Mouse (Mus musculus) left cerebral cortex, adult 18-20 months (tissue): ENCODE measurements around the gene 3110082I17Rik. TPM values are rescaled to one million over a fixed set of nuclear protein-coding genes. Genes with fewer than 3 reads are reported as not detected.

ENCODE experiments used
- DNase-seq, 2 experiments: peaks; one replicate each; pipeline ENCODE4 v3.0.0; 2021 to 2022; ENCODE audit warnings: low spot score in 2 of 2, mixed read lengths in 1 of 2
- total RNA-seq, 2 experiments: library from RNA; stranded (reverse); gene quantifications; 2 replicates each; pipeline ENCODE4 v1.2.3; 2021

The 3110082I17Rik gene
- total RNA-seq, 2 experiments from 2014 or later: 14.1 to 14.6 TPM

GRCm38 (mm10) chr5:139455166-139455565 lies 5.2 kb downstream of the 3110082I17Rik start:
- DNase-seq: peak; percentile 48 to 68

- no peak for DNase-seq
These were observed 7.3 kb downstream of the 3110082I17Rik start for GRCm38 (mm10) chr5:139453031-139453430.

GRCm38 (mm10) chr5:139449926-139450325 lies 10.4 kb downstream of the 3110082I17Rik start:
- no peak for DNase-seq

- no peak for DNase-seq
These were observed 11.1 kb downstream of the 3110082I17Rik start for GRCm38 (mm10) chr5:139449161-139449791.

GRCm38 (mm10) chr5:139448025-139448424 lies 12.3 kb downstream of the 3110082I17Rik start:
- peak; percentile 44 to 71 for DNase-seq

- DNase-seq: no peak
These were observed 15.1 kb downstream of the 3110082I17Rik start for GRCm38 (mm10) chr5:139445258-139445657.

- no peak for DNase-seq
These were observed 17.4 kb downstream of the 3110082I17Rik start for GRCm38 (mm10) chr5:139442962-139443361.

- no peak for DNase-seq
These were observed 17.9 kb downstream of the 3110082I17Rik start for GRCm38 (mm10) chr5:139442428-139442827.

GRCm38 (mm10) chr5:139441726-139442018 lies 18.7 kb downstream of the 3110082I17Rik start:
- DNase-seq: no peak

GRCm38 (mm10) chr5:139440926-139441725 lies 19.2 kb downstream of the 3110082I17Rik start:
- no peak for DNase-seq

- DNase-seq: no peak
These were observed 19.9 kb downstream of the 3110082I17Rik start for GRCm38 (mm10) chr5:139440451-139440850.

GRCm38 (mm10) chr5:139438440-139438839 lies 21.9 kb downstream of the 3110082I17Rik start:
- no peak for DNase-seq

GRCm38 (mm10) chr5:139437769-139438168 lies 22.6 kb downstream of the 3110082I17Rik start:
- no peak for DNase-seq

GRCm38 (mm10) chr5:139434940-139435339 lies 25.4 kb downstream of the 3110082I17Rik start:
- DNase-seq: peak; percentile 64 to 83

- no peak for DNase-seq
These were observed 26.3 kb downstream of the 3110082I17Rik start for GRCm38 (mm10) chr5:139433842-139434568.

GRCm38 (mm10) chr5:139432747-139433508 lies 27.4 kb downstream of the 3110082I17Rik start:
- DNase-seq: no peak

- no peak for DNase-seq
These were observed 28.0 kb downstream of the 3110082I17Rik start for GRCm38 (mm10) chr5:139432333-139432732.

GRCm38 (mm10) chr5:139429818-139430341 lies 30.4 kb downstream of the 3110082I17Rik start:
- peak in 1 of 2 experiments; percentile 47 for DNase-seq

GRCm38 (mm10) chr5:139427989-139428388 lies 32.3 kb downstream of the 3110082I17Rik start:
- DNase-seq: no peak

GRCm38 (mm10) chr5:139427001-139427400 lies 33.3 kb downstream of the 3110082I17Rik start:
- DNase-seq: no peak

- DNase-seq: no peak
These were observed 35.1 kb downstream of the 3110082I17Rik start for GRCm38 (mm10) chr5:139425198-139425597.
